Mouse (Mus musculus) MEL (cell line): ENCODE results near the gene 4930524B15Rik. TPM values are rescaled to one million over a fixed set of nuclear protein-coding genes. Genes with fewer than 3 reads are reported as not detected.

Experiments used
- DNase-seq: peaks from one replicate; pipeline ENCODE4 v3.0.0; 2011; ENCODE audit warnings: low read depth, low spot score
- H3K27ac ChIP-seq: 2 replicates; pipeline ENCODE4 v1.5.1; 2012; ENCODE audit warnings: low read depth, mild to moderate bottlenecking, control low read depth, low read length, moderate library complexity; ENCODE audit not compliant: control insufficient read depth
- H3K27me3 ChIP-seq, 2 experiments: fragments of 150-350 bp in 1 of 2; sonication (generic) in 1 of 2; 2 replicates each; pipeline ENCODE4 v1.6.1; 2012; ENCODE audit warnings: low read length in 2 of 2, mild to moderate bottlenecking in 2 of 2, improper control_type of control experiment in 1 of 2, moderate library complexity in 1 of 2; ENCODE audit not compliant: insufficient read depth in 2 of 2, control insufficient read depth in 1 of 2
- H3K36me3 ChIP-seq, 2 experiments: 2 replicates each; pipeline ENCODE4 v1.6.1; 2012 to 2014; ENCODE audit warnings: low read length in 2 of 2, improper control_type of control experiment in 1 of 2, inconsistent platforms in 1 of 2, mild to moderate bottlenecking in 1 of 2; ENCODE audit not compliant: insufficient read depth in 2 of 2, control insufficient read depth in 1 of 2
- H3K4me1 ChIP-seq, 2 experiments: fragments of 150-350 bp in 1 of 2; sonication (generic) in 1 of 2; 2 replicates each; pipeline ENCODE4 v1.6.1; 2012; ENCODE audit warnings: low read length in 2 of 2, improper control_type of control experiment in 1 of 2, mild to moderate bottlenecking in 1 of 2; ENCODE audit not compliant: insufficient read depth in 2 of 2, control insufficient read depth in 1 of 2
- H3K4me3 ChIP-seq, 2 experiments: fragments of 150-350 bp in 1 of 2; sonication (generic) in 1 of 2; 2 replicates each; pipeline ENCODE4 v1.5.1; 2012; ENCODE audit warnings: low read depth in 2 of 2, low read length in 2 of 2, mild to moderate bottlenecking in 2 of 2, moderate library complexity in 2 of 2, control low read depth in 1 of 2, improper control_type of control experiment in 1 of 2; ENCODE audit not compliant: control insufficient read depth in 1 of 2, insufficient read depth in 1 of 2
- H3K79me2 ChIP-seq: 2 replicates; pipeline ENCODE4 v1.6.1; 2012; ENCODE audit warnings: mild to moderate bottlenecking, low read length, moderate library complexity; ENCODE audit not compliant: control insufficient read depth, poor library complexity, insufficient read depth
- H3K9ac ChIP-seq: 2 replicates; pipeline ENCODE4 v1.6.1; 2012; ENCODE audit warnings: low read depth, mild to moderate bottlenecking, control low read depth, low read length, moderate library complexity; ENCODE audit not compliant: control insufficient read depth, poor library complexity, severe bottlenecking
- H3K9me3 ChIP-seq: fragments of 150-350 bp; sonication (generic); replicated peaks from 2 replicates; pipeline ENCODE4 v1.6.1; 2012; ENCODE audit warnings: mild to moderate bottlenecking, low read length, improper control_type of control experiment, moderate library complexity; ENCODE audit not compliant: insufficient read depth
- BHLHE40 ChIP-seq: IDR thresholded peaks from 2 replicates; pipeline ENCODE4 v1.6.1; 2012; ENCODE audit warnings: low read depth, mild to moderate bottlenecking, inconsistent platforms, low read length, improper control_type of control experiment, borderline replicate concordance
- EP300 ChIP-seq, 2 experiments: IDR thresholded peaks; 2 replicates each; pipeline ENCODE4 v1.6.1; 2011; ENCODE audit warnings: improper control_type of control experiment in 2 of 2, low read length in 2 of 2, low read depth in 1 of 2, mild to moderate bottlenecking in 1 of 2
- ETS1 ChIP-seq: IDR thresholded peaks from 2 replicates; pipeline ENCODE4 v1.6.1; 2012; ENCODE audit warnings: low read depth, mild to moderate bottlenecking, inconsistent platforms, low read length, improper control_type of control experiment, moderate library complexity
- GATA1 ChIP-seq: IDR thresholded peaks from 2 replicates; pipeline ENCODE4 v1.6.1; 2011; ENCODE audit warnings: low read depth, low read length, improper control_type of control experiment
- HCFC1 ChIP-seq: IDR thresholded peaks from 2 replicates; pipeline ENCODE4 v1.6.1; 2012; ENCODE audit warnings: low read depth, mild to moderate bottlenecking, inconsistent platforms, low read length, improper control_type of control experiment, moderate library complexity
- JUND ChIP-seq: IDR thresholded peaks from 2 replicates; pipeline ENCODE4 v1.6.1; 2011; ENCODE audit warnings: low read depth, mild to moderate bottlenecking, improper control_type of control experiment, low read length
- MXI1 ChIP-seq: IDR thresholded peaks from 2 replicates; pipeline ENCODE4 v1.6.1; 2011; ENCODE audit warnings: mild to moderate bottlenecking, low read depth, low read length, improper control_type of control experiment
- MYC ChIP-seq: IDR thresholded peaks from 2 replicates; pipeline ENCODE4 v1.6.1; 2011; ENCODE audit warnings: low read depth, mild to moderate bottlenecking, low read length, improper control_type of control experiment, moderate library complexity
- POLR2A ChIP-seq, 2 experiments: IDR thresholded peaks; 2 replicates each; pipeline ENCODE4 v1.6.1; 2011 to 2012; ENCODE audit warnings: low read length in 2 of 2, mild to moderate bottlenecking in 2 of 2, control low read depth in 1 of 2, improper control_type of control experiment in 1 of 2, low read depth in 1 of 2, moderate library complexity in 1 of 2; ENCODE audit not compliant: control insufficient read depth in 1 of 2, insufficient read depth in 1 of 2, poor library complexity in 1 of 2
- POLR2AphosphoS2 ChIP-seq: IDR thresholded peaks from 2 replicates; pipeline ENCODE4 v1.6.1; 2011; ENCODE audit warnings: low read length, improper control_type of control experiment
- POLR2AphosphoS5 ChIP-seq: IDR thresholded peaks from 2 replicates; pipeline ENCODE4 v1.6.1; 2012; ENCODE audit warnings: low read depth, borderline replicate concordance, mild to moderate bottlenecking, inconsistent platforms, low read length, moderate library complexity, mixed read lengths
- RCOR1 ChIP-seq: IDR thresholded peaks from 2 replicates; pipeline ENCODE4 v1.6.1; 2012; ENCODE audit warnings: low read depth, mild to moderate bottlenecking, inconsistent platforms, low read length, improper control_type of control experiment
- SIN3A ChIP-seq: IDR thresholded peaks from 2 replicates; pipeline ENCODE4 v1.6.1; 2012; ENCODE audit warnings: low read length, improper control_type of control experiment, inconsistent platforms
- SMC3 ChIP-seq: IDR thresholded peaks from 2 replicates; pipeline ENCODE4 v1.6.1; 2011; ENCODE audit warnings: low read depth, low read length, improper control_type of control experiment
- TAL1 ChIP-seq: IDR thresholded peaks from 2 replicates; pipeline ENCODE4 v1.6.1; 2012; ENCODE audit warnings: mild to moderate bottlenecking, inconsistent platforms, low read length, moderate library complexity, mixed read lengths
- TBP ChIP-seq: IDR thresholded peaks from 2 replicates; pipeline ENCODE4 v1.8.0; 2011; ENCODE audit warnings: low read depth, low read length, improper control_type of control experiment
- TCF12 ChIP-seq: IDR thresholded peaks from 2 replicates; pipeline ENCODE4 v1.6.1; 2014; ENCODE audit warnings: low read depth, mild to moderate bottlenecking, inconsistent platforms, low read length, improper control_type of control experiment, moderate library complexity
- UBTF ChIP-seq: IDR thresholded peaks from 2 replicates; pipeline ENCODE4 v1.6.1; 2012; ENCODE audit warnings: low read depth, mild to moderate bottlenecking, inconsistent platforms, low read length, improper control_type of control experiment, moderate library complexity, borderline replicate concordance; ENCODE audit not compliant: insufficient read depth
- ZC3H11A ChIP-seq: IDR thresholded peaks from 2 replicates; pipeline ENCODE4 v1.6.1; 2012; ENCODE audit warnings: low read depth, mild to moderate bottlenecking, inconsistent platforms, low read length, improper control_type of control experiment
- ZNF384 ChIP-seq: IDR thresholded peaks from 2 replicates; pipeline ENCODE4 v1.6.1; 2012; ENCODE audit warnings: low read depth, mild to moderate bottlenecking, inconsistent platforms, low read length, improper control_type of control experiment
- polyA plus RNA-seq, 2 experiments: library from polyadenylated mRNA; stranded (reverse) in 1 of 2; unstranded in 1 of 2; fragments of >175 nt in 1 of 2; fragments of >200 nt in 1 of 2; gene quantifications; 2 replicates each; pipeline versions ENCODE4 v1.2.1 to v1.2.4; 2012; ENCODE audit warnings: low replicate concordance in 2 of 2, low read depth in 1 of 2; ENCODE audit not compliant: insufficient read length in 2 of 2, insufficient read depth in 1 of 2, missing spikeins in 1 of 2
- total RNA-seq: library from RNA; depleted of rRNA; stranded (reverse); fragments of 300-350 nt; gene quantifications from 2 replicates; pipeline ENCODE4 v1.2.3, GENCODE M21; 2012

Gene 4930524B15Rik
- total and polyA plus RNA-seq, 3 experiments = 0.03 TPM; not detected in 2

- H3K9ac ChIP-seq = no peak overlapping the region
Measured at GRCm38 (mm10) chr11:31974132-31974531, 8.7 kb downstream of the 4930524B15Rik start.

DNA sequence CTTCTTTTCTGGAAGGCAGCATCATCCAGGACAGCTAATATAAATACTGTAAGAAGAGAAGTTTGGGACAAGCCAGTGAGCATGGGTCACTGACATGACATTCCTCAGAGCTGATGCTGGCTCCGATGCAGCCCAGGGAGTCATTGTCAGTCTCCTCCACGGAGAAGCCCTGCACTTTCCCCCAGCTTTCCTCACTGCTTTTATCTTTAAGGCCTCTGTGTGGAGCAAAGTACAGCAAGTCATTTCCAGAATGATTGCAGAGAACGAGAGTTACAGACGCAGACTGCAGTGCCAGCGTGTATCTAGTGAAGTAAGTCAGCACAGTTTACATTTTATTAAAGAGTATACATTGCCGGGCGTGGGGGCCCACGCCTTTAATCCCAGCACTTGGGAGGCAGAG is 9.4 kb downstream of the 4930524B15Rik start:
- Histone ChIP-seq H3K27ac (no peak overlapping the region), H3K4me1 (no peaks in the 10 kb centered on the region), H3K4me3 (no peak overlapping the region), H3K79me2 (no peaks in the 10 kb centered on the region), H3K9me3 (no peaks in the 10 kb centered on the region), H3K36me3 (no peaks in the 10 kb centered on the region), H3K27me3 (peaks cover 1 to 4% of the 10 kb centered on the region in 2 experiments; a peak in 3 of 4 replicates), H3K9ac (no peak overlapping the region)
- no peak for DNase-seq
- TF ChIP-seq SIN3A (no peak), POLR2AphosphoS5 (no peak), EP300 (IDR thresholded peaks at IDR 0.05; ENCODE audit: low read depth in 1 of 2, low read length in 2 of 2) (no peak), RCOR1 (no peak), HCFC1 (no peak), TAL1 (no peak), ZNF384 (no peak), TCF12 (no peak), POLR2AphosphoS2 (no peak), BHLHE40 (no peak), JUND (no peak), ZC3H11A (no peak)

More at GRCm38 (mm10) chr11:31974132-31974531, 8.7 kb downstream of the 4930524B15Rik start:
- H3K27ac ChIP-seq = no peak overlapping the region
- H3K79me2 ChIP-seq = no peaks in the 10 kb centered on the region
- TF ChIP-seq GATA1 (no peak), POLR2A (IDR thresholded peaks at IDR 0.05; ENCODE audit: control insufficient read depth in 1 of 2, insufficient read depth in 1 of 2, low read depth in 1 of 2, low read length in 2 of 2, poor library complexity in 1 of 2) (no peak), BHLHE40 (no peak), TBP (no peak), UBTF (no peak), MYC (no peak), MXI1 (no peak), TAL1 (no peak), EP300 (IDR thresholded peaks at IDR 0.05; ENCODE audit: low read depth in 1 of 2, low read length in 2 of 2) (no peak), SMC3 (no peak), ETS1 (no peak)
- H3K4me1 ChIP-seq = no peaks in the 10 kb centered on the region
- H3K27me3 ChIP-seq = peaks cover 1 to 8% of the 10 kb centered on the region in 2 experiments; a peak in 3 of 4 replicates
- no peak overlapping the region for H3K4me3 ChIP-seq
- no peaks in the 10 kb centered on the region for H3K9me3 ChIP-seq
- no peaks in the 10 kb centered on the region for H3K36me3 ChIP-seq
- DNase-seq = no peak
